Mouse (Mus musculus) natural killer cell, adult 2 months (primary cell): ENCODE measurements around the gene Carm1.
"Not testable (repeated sequence)": the region's sequence is repeated elsewhere in the genome, so short reads cannot be mapped to it uniquely, and the experiment has no call there.

ENCODE experiments used
- DNase-seq, 2 experiments: peaks; one replicate each; pipeline ENCODE4 v3.0.0; 2022; ENCODE audit warnings: low spot score in 2 of 2

Carm1 gene

GRCm38 (mm10) chr9:21546789-21547074 lies at the start of gene Carm1:
Gene Carm1 (plus strand): TSS chr9:21546894.
- no peak for DNase-seq

- DNase-seq, result no peak
These were observed 49.6 kb upstream of the Carm1 start for GRCm38 (mm10) chr9:21497050-21497542.

- DNase-seq, result no peak
These were observed 49.0 kb upstream of the Carm1 start for GRCm38 (mm10) chr9:21497664-21498063.

- no peak for DNase-seq
These were observed 48.3 kb upstream of the Carm1 start for GRCm38 (mm10) chr9:21498284-21498902.

GRCm38 (mm10) chr9:21503352-21503751 lies 43.3 kb upstream of the Carm1 start:
- no peak for DNase-seq

GRCm38 (mm10) chr9:21505767-21506166 lies 40.9 kb upstream of the Carm1 start:
- DNase-seq, result no peak

GRCm38 (mm10) chr9:21507753-21508430 lies 38.8 kb upstream of the Carm1 start:
- DNase-seq, result no peak

GRCm38 (mm10) chr9:21508871-21509404 lies 37.8 kb upstream of the Carm1 start:
- no peak for DNase-seq

- peak; percentile 95 for DNase-seq
These were observed 36.7 kb upstream of the Carm1 start, which contains the start of gene Tmed1 for GRCm38 (mm10) chr9:21509772-21510688. Gene Tmed1 (minus strand): TSS chr9:21510252.

GRCm38 (mm10) chr9:21510689-21511015 lies 36.0 kb upstream of the Carm1 start:
- no peak for DNase-seq

- DNase-seq, result no peak
These were observed 35.6 kb upstream of the Carm1 start for GRCm38 (mm10) chr9:21511052-21511451.

- no peak for DNase-seq
These were observed 33.2 kb upstream of the Carm1 start for GRCm38 (mm10) chr9:21513466-21513865.

GRCm38 (mm10) chr9:21517947-21518495 lies 28.7 kb upstream of the Carm1 start:
- no peak for DNase-seq

- DNase-seq, result not testable (repeated sequence)
These were observed 28.0 kb upstream of the Carm1 start for GRCm38 (mm10) chr9:21518690-21519089.

GRCm38 (mm10) chr9:21525142-21525936 lies 21.4 kb upstream of the Carm1 start:
- peak in 1 of 2 experiments; percentile 32 for DNase-seq

GRCm38 (mm10) chr9:21525937-21526633 lies 20.6 kb upstream of the Carm1 start, which contains the start of gene AB124611:
Gene AB124611 (plus strand): TSS chr9:21526176.
- DNase-seq, result peak; percentile 50 to 52

- no peak for DNase-seq
These were observed 20.1 kb upstream of the Carm1 start for GRCm38 (mm10) chr9:21526634-21526944.

- DNase-seq, result no peak
These were observed 19.4 kb upstream of the Carm1 start for GRCm38 (mm10) chr9:21527100-21527801.

GRCm38 (mm10) chr9:21527917-21528324 lies 18.8 kb upstream of the Carm1 start:
- DNase-seq, result no peak

GRCm38 (mm10) chr9:21536501-21536900 lies 10.2 kb upstream of the Carm1 start:
- DNase-seq, result no peak
